Mouse (Mus musculus) liver, embryonic 15.5 days (tissue): Measurements from ENCODE around the gene Rnaseh1. TPM values are rescaled to one million over a fixed set of nuclear protein-coding genes. Genes with fewer than 3 reads are reported as not detected.
A peak's percentile ranks its signal among the peaks of the same experiment; 100 is the strongest.

ENCODE experiments used
- ATAC-seq: fragments of 200-750 bp; cut with Nextera tagmentation; 2 replicates; pipeline ENCODE4 v1.8.0; 2017; ENCODE audit warnings: moderate number of reproducible peaks, mild to moderate bottlenecking, moderate library complexity; ENCODE audit not compliant: insufficient read depth
- H3K27ac ChIP-seq: fragments of 300-500 bp; sonication (generic); replicated peaks from 2 replicates; pipeline ENCODE4 v1.5.1; 2015; ENCODE audit warnings: mild to moderate bottlenecking, inconsistent platforms
- H3K27me3 ChIP-seq: fragments of 300-500 bp; sonication (generic); 2 replicates; pipeline ENCODE4 v1.6.1; 2015; ENCODE audit warnings: mild to moderate bottlenecking, inconsistent platforms
- H3K36me3 ChIP-seq: fragments of 300-500 bp; sonication (generic); replicated peaks from 2 replicates; pipeline ENCODE4 v1.6.1; 2015; ENCODE audit warnings: moderate library complexity, mild to moderate bottlenecking, inconsistent platforms
- H3K4me1 ChIP-seq: fragments of 300-500 bp; sonication (generic); replicated peaks from 2 replicates; pipeline ENCODE4 v1.6.1; 2015; ENCODE audit warnings: inconsistent platforms
- H3K4me2 ChIP-seq: fragments of 300-500 bp; sonication (generic); 2 replicates; pipeline ENCODE4 v1.6.1; 2015; ENCODE audit warnings: moderate library complexity, mild to moderate bottlenecking, inconsistent platforms
- H3K4me3 ChIP-seq: fragments of 300-500 bp; sonication (generic); replicated peaks from 2 replicates; pipeline ENCODE4 v1.5.1; 2015; ENCODE audit warnings: mild to moderate bottlenecking, inconsistent platforms
- H3K9ac ChIP-seq: fragments of 300-500 bp; sonication (generic); 2 replicates; pipeline ENCODE4 v1.6.1; 2015; ENCODE audit warnings: moderate library complexity, mild to moderate bottlenecking, inconsistent platforms
- H3K9me3 ChIP-seq: fragments of 300-500 bp; sonication (generic); replicated peaks from 2 replicates; pipeline ENCODE4 v1.6.1; 2016; ENCODE audit warnings: inconsistent platforms
- WGBS: fragments of 180-500 bp; shearing (Covaris S2); methylation state at CpG from one replicate; pipeline ENCODE4 v1.1.7; 2015; ENCODE audit warnings: mixed read lengths; ENCODE audit not compliant: insufficient replicate concordance; 5-methylcytosine and 5-hydroxymethylcytosine counted together
- polyA plus RNA-seq: library from polyadenylated mRNA; unstranded; fragments of >200 nt; fragmentation: Nextera tagmentation; extraction: Ambion mirVana; gene quantifications from 2 replicates; pipeline ENCODE4 v1.2.1, GENCODE M21; 2015

Rnaseh1 gene
- polyA plus RNA-seq, 1 experiment from 2014 or later, result 10.8 TPM

GRCm38 (mm10) chr12:28667287-28667686 lies 17.9 kb downstream of the Rnaseh1 start:
- no peaks in the 10 kb centered on the region for H3K27me3 ChIP-seq
- peaks cover 16% of the 10 kb centered on the region for H3K4me1 ChIP-seq
- no peaks in the 10 kb centered on the region for H3K9me3 ChIP-seq
- no peaks in the 10 kb centered on the region for H3K36me3 ChIP-seq
- WGBS, result 20% methylated on average over 8 of the region's 8 CpGs
- no peak overlapping the region for H3K4me3 ChIP-seq
- no peak overlapping the region for H3K9ac ChIP-seq
- no peak overlapping the region for H3K4me2 ChIP-seq
- no peak overlapping the region for H3K27ac ChIP-seq
- no peak for ATAC-seq

GRCm38 (mm10) chr12:28674038-28674720 lies 24.8 kb downstream of the Rnaseh1 start:
- no peak overlapping the region for H3K27ac ChIP-seq

GRCm38 (mm10) chr12:28675121-28675924 lies 25.9 kb downstream of the Rnaseh1 start, which contains the start of gene Adi1:
Adi1 (plus strand) TSS chr12:28675231.
- H3K27me3 ChIP-seq, result no peaks in the 10 kb centered on the region
- WGBS, result 1% methylated on average over 53 of the region's 53 CpGs
- peaks cover 20% of the 10 kb centered on the region for H3K4me1 ChIP-seq
- H3K36me3 ChIP-seq, result peaks cover 6% of the 10 kb centered on the region; the same call in 1 of the 2 replicates
- peak within 1 kb of the TSS; percentile 59 for H3K9ac ChIP-seq
- H3K4me2 ChIP-seq, result peak within 1 kb of the TSS; percentile 84
- H3K9me3 ChIP-seq, result no peaks in the 10 kb centered on the region
- peak; percentile 86 for ATAC-seq
- H3K4me3 ChIP-seq, result peak within 1 kb of the TSS; percentile 69
- peak within 1 kb of the TSS; percentile 79 for H3K27ac ChIP-seq

More at GRCm38 (mm10) chr12:28674038-28674720, 24.8 kb downstream of the Rnaseh1 start:
- peaks cover 20% of the 10 kb centered on the region for H3K4me1 ChIP-seq
- WGBS, result 66% methylated on average over 10 of the region's 10 CpGs
- no peak overlapping the region for H3K9ac ChIP-seq
- no peaks in the 10 kb centered on the region for H3K9me3 ChIP-seq
- H3K36me3 ChIP-seq, result peaks cover 6% of the 10 kb centered on the region; the same call in 1 of the 2 replicates
- no peak overlapping the region for H3K4me3 ChIP-seq
- H3K27me3 ChIP-seq, result no peaks in the 10 kb centered on the region
- ATAC-seq, result no peak
- H3K4me2 ChIP-seq, result peak overlapping the region; percentile 84; the same call in 1 of the 2 replicates

- 43% methylated on average over 5 of the region's 5 CpGs for WGBS
- Histone ChIP-seq H3K9ac (peak overlapping the region; percentile 59), H3K4me3 (peak overlapping the region; percentile 69), H3K27ac (peak overlapping the region; percentile 79), H3K4me1 (peaks cover 20% of the 10 kb centered on the region), H3K9me3 (no peaks in the 10 kb centered on the region), H3K4me2 (peak overlapping the region; percentile 84), H3K27me3 (no peaks in the 10 kb centered on the region), H3K36me3 (peaks cover 12% of the 10 kb centered on the region)
- ATAC-seq, result peak; percentile 9; the same call in 1 of the 2 replicates
Measured at GRCm38 (mm10) chr12:28675925-28676209, 26.5 kb downstream of the Rnaseh1 start.

- H3K9ac ChIP-seq, result no peak overlapping the region
- H3K27ac ChIP-seq, result no peak overlapping the region
- peaks cover 34% of the 10 kb centered on the region for H3K36me3 ChIP-seq
- no peaks in the 10 kb centered on the region for H3K27me3 ChIP-seq
- no peaks in the 10 kb centered on the region for H3K9me3 ChIP-seq
- 0 out of 2 replicates have a peak, but pooled peaks cover 9% of the 10 kb centered on the region for H3K4me1 ChIP-seq
- no peak overlapping the region for H3K4me2 ChIP-seq
- H3K4me3 ChIP-seq, result no peak overlapping the region
- ATAC-seq, result no peak
- 87% methylated on average over 1 of the region's 1 CpGs for WGBS
Measured at GRCm38 (mm10) chr12:28684674-28685073, 35.3 kb downstream of the Rnaseh1 start.

GRCm38 (mm10) chr12:28685771-28686170 lies 36.4 kb downstream of the Rnaseh1 start:
- Histone ChIP-seq H3K4me2 (0 out of 2 replicates have a peak overlapping the region, but pooled peaks have one; percentile 10), H3K9me3 (no peaks in the 10 kb centered on the region), H3K27ac (peak overlapping the region; percentile 64), H3K27me3 (no peaks in the 10 kb centered on the region), H3K36me3 (peaks cover 39% of the 10 kb centered on the region), H3K9ac (no peak overlapping the region), H3K4me3 (no peak overlapping the region), H3K4me1 (0 out of 2 replicates have a peak, but pooled peaks cover 9% of the 10 kb centered on the region)
- ATAC-seq, result peak; percentile 26
- 62% methylated on average over 3 of the region's 3 CpGs for WGBS

- peak; percentile 70 for ATAC-seq
- WGBS, result 56% methylated on average over 8 of the region's 8 CpGs
Measured at GRCm38 (mm10) chr12:28686199-28686879, 36.9 kb downstream of the Rnaseh1 start.

GRCm38 (mm10) chr12:28688996-28689395 lies 39.6 kb downstream of the Rnaseh1 start:
- WGBS, result 83% methylated on average over 6 of the region's 6 CpGs
- Histone ChIP-seq H3K9me3 (no peaks in the 10 kb centered on the region), H3K4me1 (0 out of 2 replicates have a peak, but pooled peaks cover 9% of the 10 kb centered on the region), H3K36me3 (peaks cover 34% of the 10 kb centered on the region), H3K27me3 (no peaks in the 10 kb centered on the region), H3K27ac (no peak overlapping the region), H3K4me2 (no peak overlapping the region), H3K4me3 (no peak overlapping the region), H3K9ac (no peak overlapping the region)
- no peak for ATAC-seq

More at GRCm38 (mm10) chr12:28686199-28686879, 36.9 kb downstream of the Rnaseh1 start:
- H3K27me3 ChIP-seq, result no peaks in the 10 kb centered on the region
- H3K9ac ChIP-seq, result no peak overlapping the region
- H3K4me2 ChIP-seq, result 0 out of 2 replicates have a peak overlapping the region, but pooled peaks have one; percentile 20
- peaks cover 41% of the 10 kb centered on the region for H3K36me3 ChIP-seq
- no peaks in the 10 kb centered on the region for H3K9me3 ChIP-seq
- no peak overlapping the region for H3K4me3 ChIP-seq
- peak overlapping the region; percentile 64 for H3K27ac ChIP-seq
- 0 out of 2 replicates have a peak, but pooled peaks cover 9% of the 10 kb centered on the region for H3K4me1 ChIP-seq

GRCm38 (mm10) chr12:28690730-28691129 lies 41.3 kb downstream of the Rnaseh1 start:
- H3K9ac ChIP-seq, result no peak overlapping the region
- H3K9me3 ChIP-seq, result no peaks in the 10 kb centered on the region
- peaks cover 41% of the 10 kb centered on the region for H3K36me3 ChIP-seq
- no peak overlapping the region for H3K4me3 ChIP-seq
- H3K27ac ChIP-seq, result no peak overlapping the region
- H3K4me1 ChIP-seq, result 0 out of 2 replicates have a peak, but pooled peaks cover 9% of the 10 kb centered on the region
- no peaks in the 10 kb centered on the region for H3K27me3 ChIP-seq
- 85% methylated on average over 7 of the region's 7 CpGs for WGBS
- ATAC-seq, result no peak
- no peak overlapping the region for H3K4me2 ChIP-seq

- no peak for ATAC-seq
- Histone ChIP-seq H3K4me3 (no peak overlapping the region), H3K9ac (no peak overlapping the region), H3K36me3 (peaks cover 46% of the 10 kb centered on the region), H3K4me1 (no peaks in the 10 kb centered on the region; the same call in none of the 2 replicates), H3K27me3 (no peaks in the 10 kb centered on the region), H3K9me3 (no peaks in the 10 kb centered on the region), H3K27ac (no peak overlapping the region), H3K4me2 (no peak overlapping the region)
- 66% methylated on average over 3 of the region's 3 CpGs for WGBS
Measured at GRCm38 (mm10) chr12:28693738-28694137, 44.3 kb downstream of the Rnaseh1 start.
